Comparison of ENCODE assay signal across 16 mouse cellular contexts in genomic region chr11:63281839-63282238, GRCm38 (mm10).
"Had no signal": no experiment of that assay in that cellular context is flagged by ENCODE, and none has a peak within 500 bp of the region (broad histone marks: within the 10 kb centered on the region; RNA-seq: fewer than 3 reads in every experiment).

No protein-coding gene starts in this region.

- H3K27me3 ChIP-seq: liver, embryonic 13.5 days; neural tube, embryonic 13.5 days had no signal

- H3K27ac ChIP-seq: kidney, postnatal 0 days; left cerebral cortex, adult 2 months; liver, embryonic 13.5 days; midbrain, embryonic 12.5 days; neural tube, embryonic 13.5 days had no signal

- H3K9me3 ChIP-seq: liver, embryonic 13.5 days; midbrain, embryonic 12.5 days; neural tube, embryonic 13.5 days had no signal

- H3K4me1 ChIP-seq: liver, embryonic 13.5 days; midbrain, embryonic 12.5 days; neural tube, embryonic 13.5 days had no signal

- H3K9ac ChIP-seq: liver, embryonic 13.5 days; midbrain, embryonic 12.5 days; neural tube, embryonic 13.5 days had no signal

- H3K36me3 ChIP-seq: liver, embryonic 13.5 days; midbrain, embryonic 12.5 days; neural tube, embryonic 13.5 days had no signal

- H3K4me3 ChIP-seq: left cerebral cortex, adult 2 months; liver, embryonic 13.5 days; midbrain, embryonic 12.5 days; myocyte; neural tube, embryonic 13.5 days had no signal

- H3K4me2 ChIP-seq: liver, embryonic 13.5 days; midbrain, embryonic 12.5 days; neural tube, embryonic 13.5 days had no signal

- DNase-seq: layer of hippocampus, postnatal 36 days; liver, embryonic 13.5 days; lung, adult 2 months; lung, postnatal 14 days; lung, postnatal 4 days; retina, postnatal 1 day; right cerebral cortex, postnatal 25 days; thymus, adult 18-20 months; thymus, postnatal 36 days had no signal

- ATAC-seq: inflammation-experienced regulatory T-cells, adult 6 months; midbrain, embryonic 16.5 days had no signal
